Mouse (Mus musculus) T-helper 1 cell (primary cell): Measurements from ENCODE around the gene Gtf2f2.

Experiments
- in situ Hi-C: fragments of 300-600 bp; cut with MboI, MseI; formaldehyde crosslinking; loops from one replicate; pipeline ENCODE4 v1.15.1; 2025; ENCODE audit warnings: high pct_unique_total_duplicates

The Gtf2f2 gene

DNA sequence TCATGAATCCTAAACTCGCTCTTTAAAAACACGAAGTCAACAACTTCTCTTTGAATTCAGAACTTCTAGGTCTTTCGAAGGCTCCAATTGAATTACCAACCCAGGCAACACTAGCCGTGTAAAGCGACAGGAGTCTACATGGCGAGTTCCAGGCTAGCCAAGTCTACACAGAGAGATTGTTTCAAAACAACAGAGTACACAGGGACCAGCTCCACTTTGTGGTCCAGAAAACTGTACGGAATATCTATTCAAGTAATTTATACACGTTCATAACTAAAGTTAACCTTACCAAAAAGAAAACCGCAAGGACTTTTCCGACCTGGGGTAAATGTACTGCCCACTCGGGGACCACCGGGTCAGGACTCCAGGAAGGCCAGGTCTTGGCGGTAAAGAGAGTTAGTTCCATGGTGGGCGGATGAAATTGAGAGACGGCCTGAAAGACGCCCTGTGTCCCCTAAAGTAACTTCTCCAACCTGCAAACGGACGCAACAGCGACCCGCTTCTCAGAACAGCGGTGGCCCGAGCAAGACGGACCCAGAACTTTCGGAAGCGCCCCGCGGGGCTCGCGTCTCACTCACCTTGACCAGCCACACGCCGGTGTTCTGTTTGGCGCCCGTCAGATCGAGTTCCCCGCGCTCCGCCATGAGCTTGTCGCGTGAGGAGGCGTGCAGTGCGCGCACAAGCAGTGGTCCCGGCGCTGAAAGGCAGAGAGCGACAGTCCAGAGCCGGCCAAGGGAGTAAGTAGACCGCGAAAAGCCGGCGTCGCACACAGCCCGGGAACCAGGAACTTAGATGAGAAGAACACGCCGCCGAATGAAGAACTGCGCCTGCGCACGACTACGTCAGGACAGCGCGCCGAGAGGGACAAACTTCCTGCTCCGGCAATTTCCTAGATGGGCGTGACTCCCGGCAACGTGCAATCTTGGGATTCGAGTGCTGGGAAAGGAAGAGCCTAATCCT, at the start of gene Gtf2f2:
TSS of gene Gtf2f2 (minus strand) at position 764 of the 960 bp plus-strand sequence.
- in situ Hi-C loops, result loop anchor here (25.0 kb wide), 1 partner anchor 1852 kb away; no protein-coding TSS in a partner anchor

DNA sequence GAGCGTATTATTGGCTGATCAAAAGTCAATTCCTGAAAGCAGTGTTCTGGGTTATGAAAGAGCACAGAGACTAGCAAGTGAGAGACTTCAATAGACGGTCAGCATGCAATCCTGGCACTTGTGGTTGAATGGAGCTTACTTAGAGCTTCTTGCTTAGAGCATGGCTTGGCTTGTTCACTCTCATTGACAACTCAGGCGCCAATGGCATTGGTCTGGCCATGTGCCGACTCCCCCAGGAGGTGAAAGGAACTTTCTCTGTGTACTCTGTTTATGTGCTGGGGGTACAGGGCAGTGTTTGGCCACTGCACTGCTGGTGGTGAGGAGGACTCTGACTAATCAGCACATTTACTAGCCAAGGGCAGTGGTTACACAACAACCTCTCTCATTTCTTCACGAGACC, 48.8 kb upstream of the Gtf2f2 start:
- in situ Hi-C loops, result no loop called here

DNA sequence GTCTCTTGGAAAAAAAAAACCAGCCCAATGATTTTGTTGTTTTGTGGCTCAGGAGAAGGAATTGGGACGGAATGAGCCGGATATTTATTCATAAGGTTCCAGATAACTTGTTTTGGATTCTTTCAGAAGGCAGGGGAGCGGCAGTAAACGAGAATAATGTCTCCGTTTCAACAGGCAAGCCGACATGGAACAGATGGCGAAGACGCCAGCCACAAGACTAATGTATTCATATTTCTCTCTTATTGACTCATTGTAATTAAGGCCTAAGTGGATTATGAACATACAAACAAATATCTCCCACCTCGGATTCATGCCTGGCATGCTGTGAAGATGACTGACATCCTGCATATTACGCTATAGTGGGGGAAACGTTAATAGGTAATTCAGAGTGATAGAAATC, 43.1 kb upstream of the Gtf2f2 start:
- in situ Hi-C loops, result no loop called here

DNA sequence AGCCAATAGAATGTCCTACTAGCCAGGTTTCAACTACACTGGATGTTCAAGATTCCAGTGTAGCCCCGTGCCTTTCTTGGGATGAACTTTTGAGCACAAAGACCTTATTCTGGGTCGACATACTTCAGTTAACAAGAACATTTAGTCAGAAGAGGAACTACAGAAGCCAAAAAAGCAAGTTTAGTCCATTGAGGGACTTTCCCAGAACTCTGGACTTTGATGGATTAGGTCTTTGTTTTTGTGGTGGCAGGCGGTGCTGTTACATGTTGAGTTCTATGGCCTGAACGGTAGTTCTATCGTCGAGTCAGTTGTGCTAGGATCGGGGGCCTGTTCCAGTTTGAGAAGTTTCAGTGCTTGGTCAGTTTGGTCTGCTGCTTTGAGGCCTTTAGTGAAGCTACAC, 41.3 kb upstream of the Gtf2f2 start:
- in situ Hi-C loops, result no loop called here

DNA sequence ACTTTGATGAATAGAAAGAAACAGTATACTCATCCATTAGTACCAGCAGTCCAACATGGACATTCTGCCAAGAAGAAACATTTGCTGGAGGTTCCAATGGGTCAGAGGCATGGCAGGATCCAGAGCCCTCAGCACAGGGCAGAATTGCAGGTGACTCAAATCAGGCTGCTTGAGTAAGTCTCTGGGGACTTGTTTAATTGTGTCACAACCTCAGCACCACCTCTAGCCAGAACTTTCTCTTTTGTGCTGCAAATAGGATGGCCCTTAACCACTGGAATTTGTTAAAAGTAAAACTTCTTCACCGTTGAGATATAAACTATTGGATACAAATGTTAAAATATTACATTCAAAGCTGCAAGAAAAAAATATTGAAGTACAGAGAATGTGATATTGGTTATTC, 35.1 kb upstream of the Gtf2f2 start:
- in situ Hi-C loops, result no loop called here

DNA sequence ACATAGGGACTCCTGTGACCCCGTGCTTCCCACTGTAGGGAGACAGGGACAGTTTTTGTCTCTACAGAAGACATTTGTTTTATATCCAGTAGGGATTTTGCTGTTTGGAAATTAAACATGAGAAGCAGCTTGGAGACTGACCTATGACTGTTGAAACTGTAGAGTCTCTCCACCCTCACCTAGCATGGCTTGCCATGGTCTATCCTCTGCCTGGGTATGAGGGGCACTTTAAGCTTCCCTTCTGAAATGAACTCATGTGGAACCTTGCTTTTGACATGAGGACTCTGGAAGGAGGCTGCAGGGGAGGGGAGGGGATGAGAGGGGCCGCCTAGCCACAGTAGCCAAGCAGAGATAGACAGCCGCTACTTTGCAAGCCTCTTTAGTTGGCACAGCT, 33.5 kb upstream of the Gtf2f2 start:
- in situ Hi-C loops, result no loop called here

DNA sequence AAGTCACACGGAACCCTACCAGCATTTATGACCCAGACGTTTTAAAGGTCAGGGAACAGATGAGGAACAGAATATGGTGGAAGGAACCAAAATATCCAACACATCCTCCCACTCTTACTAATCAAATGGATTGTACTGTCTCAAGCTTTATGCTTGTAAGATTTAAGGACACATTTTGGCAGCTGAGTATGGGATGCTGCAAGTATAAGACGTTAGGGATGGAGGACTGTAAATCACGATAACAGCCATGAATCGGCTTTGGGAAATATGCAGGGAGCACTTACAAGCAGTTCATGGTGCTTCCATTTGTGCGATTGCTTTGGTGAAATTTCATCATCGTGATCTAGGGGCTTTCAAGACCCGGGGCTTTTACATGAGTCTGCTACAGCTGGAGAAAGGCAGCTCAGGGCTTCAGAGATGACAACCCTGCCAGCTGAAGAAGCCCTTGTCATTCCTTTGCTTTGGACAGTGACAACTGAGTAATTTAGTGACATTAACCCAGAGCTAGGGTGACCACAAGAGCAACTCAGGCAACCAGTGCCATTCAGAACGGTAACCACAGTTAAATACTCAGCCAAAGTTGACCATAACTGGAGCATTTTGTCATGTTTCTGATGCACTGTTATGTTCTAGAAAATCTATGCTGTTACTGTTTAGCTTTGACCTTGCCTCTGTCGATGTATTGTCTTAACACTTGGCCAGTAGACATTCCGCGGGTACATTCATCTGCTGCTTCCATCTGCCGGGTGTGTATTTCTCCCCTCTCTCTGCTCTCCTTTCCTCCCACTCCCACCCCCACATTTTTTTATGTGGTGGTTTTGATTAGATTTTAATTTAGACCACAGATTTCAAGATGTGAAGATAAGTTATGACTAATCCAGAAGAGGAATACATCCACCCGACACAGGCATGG, 32.8 kb upstream of the Gtf2f2 start:
- in situ Hi-C loops, result no loop called here

DNA sequence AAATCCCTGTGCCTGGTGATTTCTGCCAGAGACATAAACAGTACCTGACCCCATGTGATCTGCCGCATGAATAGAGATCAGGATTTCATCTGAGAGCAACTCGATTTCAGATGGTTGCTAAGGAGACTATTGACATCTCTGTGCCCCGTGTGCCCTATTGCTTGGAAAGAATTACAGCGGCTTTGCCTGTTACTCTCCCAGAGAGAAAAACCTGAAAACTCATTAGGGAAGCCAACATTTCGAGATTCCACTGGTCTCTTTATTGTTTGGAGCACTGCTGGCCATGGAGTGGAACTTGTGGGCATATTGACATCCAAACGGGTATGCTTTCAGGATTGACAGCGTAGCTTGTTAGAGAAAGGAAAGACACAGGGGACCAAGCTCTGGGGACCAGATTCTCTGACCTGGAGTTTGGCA, 22.6 kb upstream of the Gtf2f2 start:
- in situ Hi-C loops, result loop anchor here (10.0 kb wide), 2 partner anchors 538 to 1238 kb away; no protein-coding TSS in a partner anchor

DNA sequence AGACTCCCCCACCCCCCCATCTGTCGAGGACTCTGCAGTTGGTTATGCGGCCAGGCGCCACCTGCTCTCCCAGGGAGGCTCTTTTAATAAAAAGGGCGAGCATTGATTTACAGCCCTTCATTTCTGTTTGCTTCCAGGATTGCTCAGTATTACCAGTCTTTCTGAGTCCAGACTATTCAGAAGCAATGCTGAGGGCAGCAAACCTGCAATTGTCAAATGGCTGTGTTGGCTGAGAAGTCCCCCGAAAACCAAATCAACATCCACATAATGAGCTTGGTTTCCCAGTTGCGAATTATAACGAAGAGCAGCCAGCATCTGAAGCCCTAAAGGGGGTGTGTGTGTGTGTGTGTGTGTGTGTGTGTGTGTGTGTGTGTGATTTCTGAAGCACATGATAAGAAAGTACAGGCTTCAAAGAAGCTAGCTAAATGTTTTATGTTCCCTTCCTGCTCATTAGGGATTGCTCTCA, 22.0 kb upstream of the Gtf2f2 start:
- in situ Hi-C loops, result loop anchor here (10.0 kb wide), 2 partner anchors 538 to 1238 kb away; no protein-coding TSS in a partner anchor

DNA sequence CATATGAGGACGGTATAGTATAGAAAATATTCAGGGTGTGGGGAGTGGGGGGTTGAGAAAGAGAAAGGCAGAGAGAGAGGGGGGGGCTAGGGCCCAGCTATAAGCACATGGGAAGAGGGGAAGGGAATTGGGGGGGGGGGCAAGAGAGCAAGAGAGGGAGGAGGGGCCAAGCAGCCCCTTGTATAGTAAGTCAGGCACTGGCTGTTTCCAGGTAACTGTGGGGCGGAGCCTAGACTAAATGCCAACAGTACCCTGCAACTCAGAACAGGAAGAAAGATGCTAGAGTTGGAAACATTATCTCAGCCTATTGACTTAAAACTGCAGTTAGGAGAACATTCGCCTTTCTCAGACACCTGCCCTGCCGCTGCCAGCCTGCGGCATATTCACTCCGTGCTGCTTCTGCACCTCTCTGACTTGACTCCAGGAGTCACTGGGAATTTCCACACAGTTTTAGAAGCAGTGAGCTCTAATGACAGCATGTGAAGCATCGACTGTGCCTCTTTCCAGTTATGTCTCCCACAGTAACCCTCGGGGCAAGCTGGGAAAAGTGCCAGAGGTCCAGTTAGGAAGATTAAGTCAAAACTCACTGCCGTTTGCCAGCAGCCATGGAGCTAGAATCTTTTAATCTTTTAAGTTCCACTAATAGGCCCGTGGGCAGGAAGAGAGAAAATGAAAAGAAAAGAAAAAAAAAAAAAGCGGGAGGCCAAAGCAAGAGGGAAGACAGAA, 20.6 kb upstream of the Gtf2f2 start:
- in situ Hi-C loops, result loop anchor here (10.0 kb wide), 2 partner anchors 536 to 1236 kb away; no protein-coding TSS in a partner anchor

DNA sequence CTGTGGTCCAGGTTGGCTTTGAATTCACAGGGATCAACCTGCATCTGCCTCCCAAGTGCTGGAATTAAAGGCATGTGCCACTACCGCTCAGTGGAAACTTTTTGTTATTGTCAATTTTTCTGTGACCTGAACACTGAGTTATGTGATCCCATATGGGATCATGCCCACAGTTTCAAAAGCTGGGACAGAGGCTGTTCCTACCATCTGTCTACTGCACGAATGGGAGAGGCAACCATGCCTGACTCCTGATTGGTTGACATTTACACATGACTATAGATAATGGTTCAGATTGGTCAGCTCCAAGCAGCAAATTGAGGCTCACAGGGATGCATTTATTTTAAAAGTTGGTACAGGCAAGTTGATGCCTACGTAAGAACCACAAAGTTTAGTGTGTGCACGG, 14.0 kb upstream of the Gtf2f2 start:
- in situ Hi-C loops, result loop anchor here (25.0 kb wide), 1 partner anchor 1838 kb away; no protein-coding TSS in a partner anchor

DNA sequence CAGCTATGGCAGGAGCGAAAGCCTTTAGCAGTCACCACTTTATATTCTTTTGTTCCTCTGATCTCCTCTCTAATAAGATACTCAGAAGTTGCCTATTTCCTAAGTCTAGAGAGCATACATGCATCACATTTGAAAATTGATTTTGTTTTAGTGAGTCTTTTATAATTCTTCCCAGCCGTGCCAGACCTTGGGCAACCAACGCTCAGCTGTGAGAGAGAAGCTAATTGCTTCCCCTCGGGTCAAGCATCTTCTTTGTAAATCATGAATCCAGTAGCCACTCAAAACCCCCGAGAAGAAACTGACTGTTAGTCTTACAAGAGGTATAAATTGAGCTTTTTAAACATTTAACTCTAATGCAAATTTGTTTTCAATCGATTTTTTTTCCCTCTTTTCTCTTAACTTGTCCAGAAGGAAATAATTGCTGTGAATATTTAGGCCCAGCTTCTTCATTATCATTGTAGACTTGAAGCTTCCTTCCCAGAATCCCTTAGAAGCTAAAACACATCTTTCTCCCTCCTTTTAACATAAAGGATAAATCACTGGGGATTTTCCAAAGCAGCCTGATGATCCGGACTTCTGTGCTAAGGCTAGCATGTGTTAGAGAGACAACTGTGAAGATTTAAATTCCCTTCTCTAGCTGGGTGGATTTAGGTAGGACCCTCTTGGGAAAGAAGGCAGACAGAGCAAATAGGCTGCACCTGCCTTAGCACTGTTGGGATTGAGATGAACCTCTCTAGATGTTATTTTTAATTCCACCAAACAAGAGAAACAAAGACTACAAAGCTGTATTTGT, 10.5 kb upstream of the Gtf2f2 start:
- in situ Hi-C loops, result loop anchor here (25.0 kb wide), 1 partner anchor 1841 kb away; no protein-coding TSS in a partner anchor

DNA sequence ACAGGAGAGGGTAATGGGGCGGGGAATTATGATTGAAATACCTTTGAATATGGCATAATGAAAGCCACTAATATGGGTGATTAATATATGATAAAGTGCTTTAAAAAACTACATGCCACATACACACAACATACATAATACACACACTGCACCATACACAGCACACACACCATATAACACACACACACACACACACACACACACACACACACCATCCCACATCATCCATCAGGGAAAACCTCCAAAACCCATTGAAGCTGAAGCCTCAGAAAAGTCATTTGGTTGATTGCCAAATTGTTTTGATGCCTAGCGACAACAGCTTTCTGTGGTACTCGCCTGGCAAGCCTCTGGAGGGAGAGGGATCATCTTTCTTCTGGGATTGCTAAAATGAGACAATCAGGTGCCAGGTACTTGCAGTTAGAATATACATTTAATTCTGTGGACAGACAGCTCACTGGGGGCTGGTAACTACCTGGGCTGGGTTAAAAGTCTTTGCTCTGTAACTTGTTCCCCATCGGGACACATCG, 9.7 kb upstream of the Gtf2f2 start:
- in situ Hi-C loops, result loop anchor here (25.0 kb wide), 1 partner anchor 1842 kb away; no protein-coding TSS in a partner anchor

DNA sequence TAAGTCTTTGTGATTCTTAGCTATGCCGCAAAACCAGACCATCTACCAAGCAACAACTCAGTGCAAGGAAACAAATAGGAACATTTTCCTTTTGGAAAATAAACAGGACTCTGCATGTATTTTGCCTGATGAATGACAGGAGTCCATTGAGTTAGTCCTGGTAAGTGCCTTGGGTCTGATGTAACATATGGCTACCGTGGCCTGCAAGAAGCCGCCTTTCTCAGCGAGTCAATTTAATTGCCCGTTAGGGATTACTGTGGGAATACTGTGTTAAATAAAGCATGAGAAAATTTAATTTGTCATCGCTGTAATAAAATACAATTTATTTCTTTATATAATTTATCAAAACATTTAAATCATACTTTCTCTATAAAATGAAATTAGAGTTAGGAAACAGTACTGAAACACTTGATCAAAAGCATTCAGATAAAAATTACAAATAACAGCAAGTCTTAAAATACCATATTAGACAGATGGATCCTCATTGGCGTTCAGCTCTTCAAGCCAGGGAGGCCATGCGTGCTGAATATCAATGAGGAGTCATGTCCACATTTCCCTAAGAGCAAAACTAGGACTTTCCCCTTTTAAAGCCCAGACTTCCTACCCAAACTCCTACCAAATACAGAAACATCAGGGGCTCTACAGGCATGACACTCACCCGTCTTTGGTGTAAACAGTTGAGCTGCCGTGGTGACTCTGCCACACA, 7.3 kb upstream of the Gtf2f2 start:
- in situ Hi-C loops, result loop anchor here (25.0 kb wide), 1 partner anchor 1844 kb away; no protein-coding TSS in a partner anchor

DNA sequence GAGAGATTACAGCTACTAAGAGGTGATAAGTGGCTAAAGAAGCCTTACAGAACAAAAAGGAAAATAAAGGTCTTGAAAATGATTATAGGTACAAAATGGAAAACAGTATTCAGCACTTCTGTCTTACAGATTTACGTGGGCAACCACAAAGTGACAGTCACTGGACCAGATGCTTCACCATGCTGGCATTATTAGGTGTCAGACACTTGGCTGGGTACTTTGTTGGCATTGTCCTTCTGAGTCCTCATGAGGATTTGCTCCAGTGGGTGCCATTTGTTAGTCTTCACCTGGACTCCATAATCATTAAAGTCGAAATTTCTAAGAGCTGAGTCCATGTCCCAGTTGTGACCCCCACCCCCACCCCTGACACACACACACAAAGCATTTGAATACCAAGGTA, 3.7 kb upstream of the Gtf2f2 start:
- in situ Hi-C loops, result loop anchor here (25.0 kb wide), 1 partner anchor 1848 kb away; no protein-coding TSS in a partner anchor

DNA sequence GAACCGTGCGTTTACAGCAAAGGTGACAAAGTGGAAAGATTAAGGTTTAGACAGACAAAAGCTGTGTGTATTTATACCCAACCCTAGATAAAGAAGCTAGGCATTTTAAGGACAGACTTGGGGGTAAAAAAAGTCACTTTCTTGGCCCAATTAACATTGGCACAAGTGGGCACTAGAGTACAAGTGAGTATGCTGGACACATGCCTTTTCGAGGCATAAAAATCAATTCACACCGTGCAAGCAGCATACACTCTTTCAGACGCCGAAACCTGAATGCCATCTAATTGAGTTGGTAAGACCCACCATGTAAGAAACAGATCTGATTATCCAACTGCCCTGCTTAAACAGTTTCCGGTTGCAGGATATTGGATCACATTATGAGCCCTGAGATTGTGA, 395 bp upstream of the Gtf2f2 start:
- in situ Hi-C loops, result loop anchor here (25.0 kb wide), 1 partner anchor 1851 kb away; no protein-coding TSS in a partner anchor

DNA sequence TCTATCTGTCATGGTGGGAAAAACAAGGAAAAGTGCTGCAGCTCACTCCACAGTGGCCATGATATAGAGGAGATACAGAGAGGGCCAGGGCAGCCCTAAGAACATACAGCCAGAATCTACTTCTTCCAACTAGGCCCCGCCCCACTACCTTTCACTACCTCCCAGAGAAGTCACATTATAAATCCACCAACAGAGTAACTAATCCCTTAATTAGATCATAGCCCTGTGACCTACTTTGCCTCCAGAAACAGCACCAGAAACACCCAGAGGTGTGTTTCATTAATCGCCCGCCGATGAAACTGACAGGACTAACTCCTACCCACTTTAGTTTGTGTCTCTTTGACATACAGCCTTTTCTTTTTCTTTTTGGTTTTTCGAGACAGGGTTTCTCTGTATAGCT, 1.5 kb downstream of the Gtf2f2 start:
- in situ Hi-C loops, result loop anchor here (25.0 kb wide), 1 partner anchor 1853 kb away; no protein-coding TSS in a partner anchor

DNA sequence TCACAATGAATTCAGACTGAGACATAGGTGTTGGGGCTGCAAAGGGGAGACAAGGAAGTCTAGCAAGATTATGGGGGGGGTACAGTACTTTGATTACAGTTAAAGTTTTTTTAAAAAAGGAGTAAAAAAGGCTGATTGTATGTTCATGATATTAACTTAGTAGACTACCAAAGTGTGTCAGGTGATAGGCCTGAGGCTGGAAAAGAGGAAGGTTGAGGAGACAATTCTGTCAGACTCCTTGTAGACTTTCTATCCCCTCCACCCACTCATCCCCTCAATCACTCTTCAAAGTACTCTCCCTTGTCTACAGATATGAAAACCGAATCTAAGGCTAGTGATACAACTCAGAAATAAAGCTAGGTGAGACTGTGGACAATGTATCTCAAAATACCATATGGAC, 2.5 kb downstream of the Gtf2f2 start:
- in situ Hi-C loops, result loop anchor here (25.0 kb wide), 1 partner anchor 1854 kb away; no protein-coding TSS in a partner anchor

DNA sequence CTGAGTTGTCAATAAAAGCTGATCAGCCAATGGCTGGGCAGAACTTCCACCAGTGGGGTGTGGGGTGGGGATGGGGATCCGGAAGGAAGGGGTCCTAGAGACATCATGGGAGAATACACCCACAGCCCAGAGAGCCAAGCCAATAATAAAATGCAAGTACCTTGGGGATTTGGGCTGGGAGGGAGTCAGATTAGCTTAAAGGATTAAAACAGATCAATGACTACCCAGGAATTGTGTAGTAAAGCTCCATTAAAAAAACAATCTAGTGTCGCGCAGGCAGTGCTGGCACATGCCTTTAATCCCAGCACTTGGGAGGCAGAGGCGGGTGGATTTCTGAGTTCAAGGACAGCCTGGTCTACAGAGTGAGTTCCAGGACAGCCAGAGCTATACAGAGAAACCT, 5.7 kb downstream of the Gtf2f2 start:
- in situ Hi-C loops, result loop anchor here (25.0 kb wide), 1 partner anchor 1857 kb away; no protein-coding TSS in a partner anchor
